Mouse (Mus musculus) forebrain, embryonic 11.5 days (tissue): ENCODE results near the gene Cadps2. TPM values are rescaled to one million over a fixed set of nuclear protein-coding genes. Genes with fewer than 3 reads are reported as not detected.
A peak's percentile ranks its signal among the peaks of the same experiment; 100 is the strongest.

Experiments
- ATAC-seq: fragments of 200-750 bp; cut with Nextera tagmentation; replicated peaks from 2 replicates; pipeline ENCODE4 v1.8.0; 2017; ENCODE audit warnings: moderate TSS enrichment; ENCODE audit not compliant: low FRiP score
- DNase-seq: peaks from one replicate; pipeline ENCODE4 v3.0.0-alpha.2; 2017; ENCODE audit warnings: low spot score
- H3K27ac ChIP-seq: fragments of 300-500 bp; sonication (generic); 2 replicates; pipeline ENCODE4 v1.5.1; 2014; ENCODE audit warnings: low read depth, low read length
- H3K27me3 ChIP-seq: fragments of 300-500 bp; sonication (generic); 2 replicates; pipeline ENCODE4 v1.6.1; 2014; ENCODE audit warnings: mild to moderate bottlenecking, low read length, mixed read lengths; ENCODE audit not compliant: control insufficient read depth, insufficient read depth
- H3K36me3 ChIP-seq: fragments of 300-500 bp; sonication (generic); 2 replicates; pipeline ENCODE4 v1.6.1; 2014; ENCODE audit warnings: mild to moderate bottlenecking, low read length, moderate library complexity, mixed read lengths; ENCODE audit not compliant: control insufficient read depth, insufficient read depth
- H3K4me1 ChIP-seq: fragments of 300-500 bp; sonication (generic); replicated peaks from 2 replicates; pipeline ENCODE4 v1.6.1; 2014; ENCODE audit warnings: low read length, mixed read lengths; ENCODE audit not compliant: control insufficient read depth, insufficient read depth
- H3K4me2 ChIP-seq: fragments of 300-500 bp; sonication (generic); 2 replicates; pipeline ENCODE4 v1.6.1; 2014; ENCODE audit warnings: low read depth, mild to moderate bottlenecking, low read length, moderate library complexity, mixed read lengths; ENCODE audit not compliant: severe bottlenecking
- H3K4me3 ChIP-seq: fragments of 300-500 bp; sonication (generic); 2 replicates; pipeline ENCODE4 v1.5.1; 2014; ENCODE audit warnings: low read depth, low read length
- H3K9ac ChIP-seq: fragments of 300-500 bp; sonication (generic); 2 replicates; pipeline ENCODE4 v1.6.1; 2014; ENCODE audit warnings: low read length
- H3K9me3 ChIP-seq: fragments of 300-500 bp; sonication (generic); 2 replicates; pipeline ENCODE4 v1.6.1; 2016; ENCODE audit warnings: low read length, mixed read lengths; ENCODE audit not compliant: control insufficient read depth
- WGBS: fragments of 180-500 bp; shearing (Covaris S2); extraction: QIAGEN DNeasy Blood & Tissue Kit; methylation state at CpG from one replicate; pipeline ENCODE4 v1.1.7; 2014; 5-methylcytosine and 5-hydroxymethylcytosine counted together
- polyA plus RNA-seq: library from polyadenylated mRNA; unstranded; fragments of >200 nt; fragmentation: Nextera tagmentation; extraction: Ambion mirVana; gene quantifications from 2 replicates; pipeline ENCODE4 v1.2.1, GENCODE M21; 2014

Gene Cadps2
- polyA plus RNA-seq, 1 experiment from 2014 or later = 3.8 TPM

DNA sequence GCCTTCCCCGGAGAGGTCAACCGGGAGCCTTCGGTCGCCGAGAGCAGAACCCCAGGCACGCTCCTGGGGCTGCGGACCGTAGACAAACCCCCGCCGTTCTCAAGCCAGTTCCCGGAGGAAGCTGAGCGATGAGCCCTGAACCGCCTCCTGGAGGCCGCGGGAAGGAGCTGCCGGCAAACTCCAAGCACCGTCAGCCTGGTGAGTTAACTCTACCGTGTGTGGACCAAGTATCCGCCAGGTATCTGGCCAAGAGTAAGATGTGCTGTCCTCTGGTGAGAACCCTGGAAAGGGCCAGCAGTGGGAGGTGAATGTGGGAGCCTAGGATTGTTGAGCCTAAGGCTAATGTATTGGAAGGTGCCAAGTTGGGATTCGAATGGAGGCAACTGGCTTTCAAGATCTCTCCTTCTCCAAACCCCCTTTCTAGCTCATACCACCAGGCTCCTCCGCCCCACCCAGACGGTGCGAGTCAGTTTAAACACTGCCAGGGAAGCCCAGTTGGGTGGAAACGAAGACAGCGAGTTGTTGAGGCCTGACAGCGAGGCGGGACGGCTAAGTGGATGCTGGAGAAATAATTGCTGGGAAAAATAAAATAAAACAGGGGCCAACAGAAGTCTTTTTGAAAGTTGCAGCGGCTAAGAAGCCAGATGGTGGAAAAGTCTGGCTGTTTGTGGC is 589.5 kb downstream of the Cadps2 start:
- peak; percentile 85 for DNase-seq
- Histone ChIP-seq H3K27ac (peak overlapping the region; percentile 94), H3K36me3 (no peaks in the 10 kb centered on the region), H3K9ac (peak overlapping the region; percentile 91), H3K4me2 (peak overlapping the region; percentile 75), H3K4me1 (peaks cover 12% of the 10 kb centered on the region), H3K27me3 (peaks cover 9% of the 10 kb centered on the region), H3K4me3 (peak overlapping the region; percentile 66), H3K9me3 (no peaks in the 10 kb centered on the region)
- ATAC-seq = peak; percentile 41
- WGBS = under 1% methylated on average over 29 of the region's 29 CpGs

GRCm38 (mm10) chr6:23249053-23249401 is 590.2 kb downstream of the Cadps2 start:
- peak; percentile 76 for DNase-seq
- peak overlapping the region; percentile 94 for H3K27ac ChIP-seq
- H3K4me2 ChIP-seq = peak overlapping the region; percentile 75
- WGBS = under 1% methylated on average over 24 of the region's 24 CpGs
- ATAC-seq = no peak; the same call in 1 of the 2 replicates
- H3K27me3 ChIP-seq = peaks cover 7% of the 10 kb centered on the region
- peak overlapping the region; percentile 91 for H3K9ac ChIP-seq
- peaks cover 8% of the 10 kb centered on the region; the same call in 1 of the 2 replicates for H3K4me1 ChIP-seq
- H3K4me3 ChIP-seq = peak overlapping the region; percentile 66
- H3K9me3 ChIP-seq = no peaks in the 10 kb centered on the region
- H3K36me3 ChIP-seq = no peaks in the 10 kb centered on the region

DNA sequence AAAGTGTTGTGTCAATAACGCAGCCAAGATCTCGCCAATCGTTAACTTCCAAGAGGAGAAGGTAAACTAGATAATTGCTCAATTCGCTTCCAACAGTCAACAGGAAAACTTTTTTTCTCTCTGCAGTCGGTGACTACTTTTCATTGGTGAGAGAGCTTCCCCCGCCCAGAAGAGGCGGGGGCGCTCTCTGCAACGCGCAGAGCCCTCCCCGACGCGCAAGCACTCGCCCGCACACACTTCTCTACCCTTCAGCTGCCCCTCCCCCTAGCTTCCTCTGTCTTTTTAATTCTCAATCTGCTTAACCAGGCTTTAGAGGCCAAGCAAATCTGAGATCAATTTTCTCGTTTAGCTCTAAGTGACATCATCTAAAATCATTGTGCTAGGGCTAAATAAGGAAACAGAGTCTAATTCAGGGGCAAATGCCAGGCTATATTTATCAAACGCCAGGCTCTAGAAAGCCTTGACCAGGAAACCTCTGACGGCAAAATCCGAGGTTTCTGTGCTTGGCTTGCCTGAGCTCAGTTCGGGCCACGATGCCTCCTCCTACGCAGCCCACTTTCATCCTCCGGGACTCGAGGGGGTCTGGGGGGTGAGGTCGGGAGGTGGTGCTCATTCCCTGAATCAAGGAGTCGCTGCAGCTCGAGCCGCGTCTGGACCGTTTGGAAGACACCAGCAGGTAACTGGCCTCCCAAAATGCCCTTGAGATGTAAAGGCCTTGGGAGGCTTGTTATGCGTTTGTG is 590.7 kb downstream of the Cadps2 start, which contains the start of gene Fezf1:
Fezf1 (minus strand) TSS at position 50 of the 740 bp plus-strand sequence.
- WGBS = under 1% methylated on average over 31 of the region's 31 CpGs
- Histone ChIP-seq H3K4me1 (peaks cover 12% of the 10 kb centered on the region; the same call in 1 of the 2 replicates), H3K27ac (peak within 1 kb of the TSS; percentile 94), H3K9ac (peak within 1 kb of the TSS; percentile 91), H3K27me3 (peaks cover 11% of the 10 kb centered on the region), H3K4me2 (peak within 1 kb of the TSS; percentile 75), H3K9me3 (no peaks in the 10 kb centered on the region), H3K4me3 (peak within 1 kb of the TSS; percentile 66), H3K36me3 (no peaks in the 10 kb centered on the region)
- ATAC-seq (peak; percentile 84), DNase-seq (peak; percentile 83)

- H3K27me3 ChIP-seq = peaks cover 16% of the 10 kb centered on the region
- peak overlapping the region; percentile 75 for H3K4me2 ChIP-seq
- ATAC-seq (peak; percentile 64), DNase-seq (peak; percentile 80)
- no peaks in the 10 kb centered on the region for H3K9me3 ChIP-seq
- peaks cover 15% of the 10 kb centered on the region; the same call in 1 of the 2 replicates for H3K4me1 ChIP-seq
- peak overlapping the region; percentile 66 for H3K4me3 ChIP-seq
- under 1% methylated on average over 61 of the region's 61 CpGs for whole genome bisulfite sequencing
- peak overlapping the region; percentile 86 for H3K27ac ChIP-seq
- H3K9ac ChIP-seq = peak overlapping the region; percentile 91
- H3K36me3 ChIP-seq = no peaks in the 10 kb centered on the region
Measured at GRCm38 (mm10) chr6:23247512-23248312, 591.5 kb downstream of the Cadps2 start.

DNA sequence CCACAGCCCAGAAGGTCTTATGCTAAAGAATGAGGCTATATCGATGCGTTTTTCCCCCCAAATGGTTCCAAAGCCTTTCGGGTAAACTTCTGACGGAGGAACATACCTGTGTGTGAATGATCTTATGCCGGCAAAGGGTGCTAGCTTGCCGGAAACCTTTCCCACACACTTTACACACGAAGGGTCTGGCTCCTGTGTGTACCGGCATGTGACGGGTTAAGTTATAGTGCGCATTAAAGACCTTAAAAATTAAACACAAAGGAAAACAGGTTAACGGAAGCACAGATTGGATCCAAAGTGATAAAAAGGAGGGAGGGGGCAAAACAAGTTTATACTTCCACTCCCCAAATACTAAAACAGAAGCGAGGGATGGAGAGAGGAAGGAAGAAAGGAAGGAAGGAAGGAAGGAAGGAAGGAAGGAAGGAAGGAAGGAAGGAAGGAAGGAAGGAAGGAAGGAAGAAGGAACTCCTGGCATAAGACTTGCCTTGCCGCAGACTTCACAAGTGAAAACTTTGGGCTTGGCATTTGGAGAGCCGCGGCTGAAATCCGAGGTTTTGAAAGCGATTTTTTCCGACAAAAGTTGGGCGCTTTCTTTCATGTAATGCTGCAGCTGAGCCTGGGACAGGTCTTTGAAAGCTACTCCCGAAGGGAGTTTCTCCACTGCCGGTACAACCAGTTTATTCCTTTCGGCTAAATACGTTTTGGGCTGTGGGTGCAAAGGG is 592.3 kb downstream of the Cadps2 start:
- under 1% methylated on average over 23 of the region's 23 CpGs for WGBS
- H3K27ac ChIP-seq = peak overlapping the region; percentile 86
- peaks cover 12% of the 10 kb centered on the region; the same call in 1 of the 2 replicates for H3K4me1 ChIP-seq
- no peak for ATAC-seq
- peak overlapping the region; percentile 66 for H3K4me3 ChIP-seq
- H3K4me2 ChIP-seq = peak overlapping the region; percentile 75
- no peaks in the 10 kb centered on the region for H3K9me3 ChIP-seq
- no peaks in the 10 kb centered on the region for H3K36me3 ChIP-seq
- H3K9ac ChIP-seq = peak overlapping the region; percentile 91
- DNase-seq = no peak
- peaks cover 18% of the 10 kb centered on the region for H3K27me3 ChIP-seq

GRCm38 (mm10) chr6:23246061-23246789 is 593.0 kb downstream of the Cadps2 start:
- peak overlapping the region; percentile 66 for H3K4me3 ChIP-seq
- ATAC-seq (no peak), DNase-seq (no peak)
- no peaks in the 10 kb centered on the region for H3K36me3 ChIP-seq
- H3K4me2 ChIP-seq = peak overlapping the region; percentile 75
- H3K4me1 ChIP-seq = peaks cover 12% of the 10 kb centered on the region; the same call in 1 of the 2 replicates
- peak overlapping the region; percentile 91 for H3K9ac ChIP-seq
- no peaks in the 10 kb centered on the region for H3K9me3 ChIP-seq
- WGBS = 1% methylated on average over 17 of the region's 17 CpGs
- peaks cover 20% of the 10 kb centered on the region for H3K27me3 ChIP-seq
- peak overlapping the region; percentile 86; the same call in 1 of the 2 replicates for H3K27ac ChIP-seq

DNA sequence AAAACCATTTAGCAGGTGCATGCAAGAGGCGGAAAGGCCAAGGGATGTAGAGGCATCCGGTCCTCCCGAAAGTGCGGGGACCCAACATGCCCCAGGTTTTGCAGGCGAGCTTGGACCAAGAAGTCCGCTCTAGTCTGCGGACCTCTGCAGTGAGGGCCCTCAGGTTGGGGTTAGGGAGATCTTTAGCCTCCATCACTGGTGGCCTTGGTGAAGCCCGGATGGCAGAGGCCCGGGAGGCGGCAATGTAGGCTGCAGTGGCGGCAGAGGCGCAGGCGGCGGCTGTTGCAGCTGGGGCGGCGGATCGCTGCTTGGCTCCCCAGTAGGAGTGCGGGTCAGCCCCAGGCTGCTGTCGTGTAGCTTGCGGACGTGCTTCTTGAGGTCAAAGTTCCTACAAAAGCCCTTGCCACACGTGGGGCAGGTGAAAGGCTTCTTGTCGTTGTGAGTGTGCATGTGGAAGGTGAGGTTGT is 593.6 kb downstream of the Cadps2 start:
- Histone ChIP-seq H3K27ac (0 out of 2 replicates have a peak overlapping the region, but pooled peaks have one; percentile 31), H3K36me3 (no peaks in the 10 kb centered on the region), H3K9ac (peak overlapping the region; percentile 91), H3K9me3 (no peaks in the 10 kb centered on the region), H3K4me3 (peak overlapping the region; percentile 66), H3K4me1 (peaks cover 12% of the 10 kb centered on the region; the same call in 1 of the 2 replicates), H3K27me3 (peaks cover 20% of the 10 kb centered on the region), H3K4me2 (peak overlapping the region; percentile 75)
- ATAC-seq (no peak), DNase-seq (peak; percentile 76)
- WGBS = under 1% methylated on average over 23 of the region's 23 CpGs
